ENCODE assay signal across 8 mouse cellular contexts in genomic region chr7:102106700-102107141, GRCm38 (mm10). TPM values are rescaled to one million over a fixed set of nuclear protein-coding genes. Genes with fewer than 3 reads are reported as not detected.
DNase-seq lines count a peak whose midpoint lies in the region; ATAC-seq lines count a peak whose summit lies in the region.

No protein-coding gene starts in this region.

- peaks cover 26% of the 10 kb centered on the region for H3K4me1 ChIP-seq in limb, embryonic 10.5 days
- no peaks in the 10 kb centered on the region for H3K4me1 ChIP-seq in neural tube, embryonic 14.5 days (ENCODE audit: control insufficient read depth, insufficient read depth, low read length)

- H3K9me3 ChIP-seq in limb, embryonic 10.5 days (replicated peaks) = no peaks in the 10 kb centered on the region
- H3K9me3 ChIP-seq in neural tube, embryonic 14.5 days (ENCODE audit: control insufficient read depth, low read length) = no peaks in the 10 kb centered on the region

- whole genome bisulfite sequencing in limb, embryonic 10.5 days = 14% methylated on average over 23 of the region's 23 CpGs
- 26% methylated on average over 23 of the region's 23 CpGs for WGBS in neural tube, embryonic 14.5 days

- H3K27me3 ChIP-seq in limb, embryonic 10.5 days (ENCODE audit: low read depth, poor library complexity, severe bottlenecking) = 0 out of 2 replicates have a peak, but pooled peaks cover 21% of the 10 kb centered on the region
- no peaks in the 10 kb centered on the region for H3K27me3 ChIP-seq in neural tube, embryonic 14.5 days (ENCODE audit: control insufficient read depth, insufficient read depth, low read length)

- H3K27ac ChIP-seq in limb, embryonic 10.5 days = peak overlapping the region; percentile 78
- H3K27ac ChIP-seq in neural tube, embryonic 14.5 days (ENCODE audit: low read depth, low read length) = no peak overlapping the region

- peak; percentile 7; the same call in 1 of the 2 replicates for ATAC-seq in neural tube, embryonic 14.5 days (ENCODE audit: low read depth)

- H3K4me3 ChIP-seq in limb, embryonic 10.5 days = peak overlapping the region; percentile 49
- no peak overlapping the region for H3K4me3 ChIP-seq in neural tube, embryonic 14.5 days (ENCODE audit: low read depth, low read length)

- H3K4me2 ChIP-seq in neural tube, embryonic 14.5 days (ENCODE audit: low read depth, low read length) = peak overlapping the region; percentile 39; the same call in 1 of the 2 replicates

- no peaks in the 10 kb centered on the region for H3K36me3 ChIP-seq in limb, embryonic 10.5 days
- no peaks in the 10 kb centered on the region for H3K36me3 ChIP-seq in neural tube, embryonic 14.5 days (ENCODE audit: control insufficient read depth, insufficient read depth, low read length)

- peak; percentile 42 for DNase-seq in adrenal gland, postnatal 10 days
- no peak for DNase-seq in adrenal gland, adult 2 months
- peak; percentile 25 to 62 for DNase-seq in spleen, postnatal 4 days (ENCODE audit: low spot score in 2 of 2)
- no peak for DNase-seq in spleen, adult 12 weeks (ENCODE audit: low spot score)
- peak; percentile 58 for DNase-seq in limb, embryonic 10.5 days (ENCODE audit: low spot score)
- no peak for DNase-seq in MN1 (ENCODE audit: low spot score)
- no peak for DNase-seq in natural killer cell, adult 2 months (ENCODE audit: low spot score in 2 of 2)

- H3K9ac ChIP-seq in neural tube, embryonic 14.5 days (replicated peaks; ENCODE audit: low read depth, low read length) = no peak overlapping the region

RNA-seq across cellular contexts. Expression of gene Art5, which starts 2.6 kb away (rescaled TPM):
- 1 to 10 TPM in 1 of 2 experiments, under 1 TPM in 1; 0.51 to 1.4 TPM for total RNA-seq in adrenal gland, postnatal 10 days (2021)
- total RNA-seq in adrenal gland, adult 2 months (2021) = not detected
- polyA plus RNA-seq in adrenal gland, adult 2 months (2012; rRNA removed) = 0.09 and 0.35 TPM in 2 replicates
- polyA plus RNA-seq in limb, embryonic 10.5 days (2016; fragmentation: Nextera tagmentation; extraction: Ambion mirVana) = 4.3 and 5.8 TPM in 2 replicates
- polyA plus RNA-seq in neural tube, embryonic 14.5 days (2014; fragmentation: Nextera tagmentation; extraction: Ambion mirVana) = 0.13 TPM in 1 of 2 replicates, not detected in the other

RNA-seq across cellular contexts. Expression of gene Art1, which starts 5.2 kb away (rescaled TPM):
- 10 to 100 TPM in 1 of 2 experiments, 1 to 10 TPM in 1; 5.9 to 30.8 TPM for total RNA-seq in adrenal gland, postnatal 10 days (2021)
- total RNA-seq in adrenal gland, adult 2 months (2021) = not detected
- polyA plus RNA-seq in adrenal gland, adult 2 months (2012; rRNA removed) = 0.28 TPM in 1 of 2 replicates, not detected in the other
- 0.50 and 0.85 TPM in 2 replicates for polyA plus RNA-seq in limb, embryonic 10.5 days (2016; fragmentation: Nextera tagmentation; extraction: Ambion mirVana)
- 0.50 and 0.58 TPM in 2 replicates for polyA plus RNA-seq in neural tube, embryonic 14.5 days (2014; fragmentation: Nextera tagmentation; extraction: Ambion mirVana)

RNA-seq across cellular contexts. Expression of gene Chrna10, which starts 9.9 kb away (rescaled TPM):
- total RNA-seq in adrenal gland, postnatal 10 days (2021) = not detected
- total RNA-seq in adrenal gland, adult 2 months (2021) = not detected
- polyA plus RNA-seq in adrenal gland, adult 2 months (2012; rRNA removed) = 0.22 and 0.38 TPM in 2 replicates
- polyA plus RNA-seq in limb, embryonic 10.5 days (2016; fragmentation: Nextera tagmentation; extraction: Ambion mirVana) = 0.14 TPM in 1 of 2 replicates, not detected in the other
- polyA plus RNA-seq in neural tube, embryonic 14.5 days (2014; fragmentation: Nextera tagmentation; extraction: Ambion mirVana) = 0.21 TPM in 1 of 2 replicates, not detected in the other

RNA-seq across cellular contexts. Expression of gene Trpc2, which starts 23.8 kb away (rescaled TPM):
- under 1 TPM in 1 of 2 experiments, not detected in 1; 0.88 TPM for total RNA-seq in adrenal gland, postnatal 10 days (2021)
- total RNA-seq in adrenal gland, adult 2 months (2021) = under 1 TPM in 1 of 2 experiments, not detected in 1; 0.35 TPM
- polyA plus RNA-seq in adrenal gland, adult 2 months (2012; rRNA removed) = not detected in 2 replicates
- not detected in 2 replicates for polyA plus RNA-seq in limb, embryonic 10.5 days (2016; fragmentation: Nextera tagmentation; extraction: Ambion mirVana)
- not detected in 2 replicates for polyA plus RNA-seq in neural tube, embryonic 14.5 days (2014; fragmentation: Nextera tagmentation; extraction: Ambion mirVana)

RNA-seq across cellular contexts. Expression of gene Xntrpc, which starts 41.2 kb away (rescaled TPM):
- 1 to 10 TPM in 1 of 2 experiments, under 1 TPM in 1; 0.93 to 1.3 TPM for total RNA-seq in adrenal gland, postnatal 10 days (2021)
- total RNA-seq in adrenal gland, adult 2 months (2021) = under 1 TPM; 0.63 to 0.79 TPM
- polyA plus RNA-seq in adrenal gland, adult 2 months (2012; rRNA removed) = 2.4 and 2.5 TPM in 2 replicates
- 1.4 and 1.8 TPM in 2 replicates for polyA plus RNA-seq in limb, embryonic 10.5 days (2016; fragmentation: Nextera tagmentation; extraction: Ambion mirVana)
- polyA plus RNA-seq in neural tube, embryonic 14.5 days (2014; fragmentation: Nextera tagmentation; extraction: Ambion mirVana) = 0.98 and 1.5 TPM in 2 replicates

Comparison
In these comparisons a context has a peak if more than half of its experiments do, and no peak if none do; other contexts are left out.
1. DNase-seq: peak in adrenal gland, postnatal 10 days (single experiment), spleen, postnatal 4 days (2 of 2) and limb, embryonic 10.5 days (single experiment); none in adrenal gland, adult 2 months (single experiment), spleen, adult 12 weeks (single experiment), MN1 (single experiment) and natural killer cell, adult 2 months (0 of 2).